Mouse (Mus musculus) thymus, postnatal 4 days (tissue): ENCODE data around the gene H2-T22.
"Not testable (repeated sequence)": the region's sequence is repeated elsewhere in the genome, so short reads cannot be mapped to it uniquely, and the experiment has no call there.

Experiments
- DNase-seq: peaks from one replicate; pipeline ENCODE4 v3.0.0; 2021

Gene H2-T22

DNA sequence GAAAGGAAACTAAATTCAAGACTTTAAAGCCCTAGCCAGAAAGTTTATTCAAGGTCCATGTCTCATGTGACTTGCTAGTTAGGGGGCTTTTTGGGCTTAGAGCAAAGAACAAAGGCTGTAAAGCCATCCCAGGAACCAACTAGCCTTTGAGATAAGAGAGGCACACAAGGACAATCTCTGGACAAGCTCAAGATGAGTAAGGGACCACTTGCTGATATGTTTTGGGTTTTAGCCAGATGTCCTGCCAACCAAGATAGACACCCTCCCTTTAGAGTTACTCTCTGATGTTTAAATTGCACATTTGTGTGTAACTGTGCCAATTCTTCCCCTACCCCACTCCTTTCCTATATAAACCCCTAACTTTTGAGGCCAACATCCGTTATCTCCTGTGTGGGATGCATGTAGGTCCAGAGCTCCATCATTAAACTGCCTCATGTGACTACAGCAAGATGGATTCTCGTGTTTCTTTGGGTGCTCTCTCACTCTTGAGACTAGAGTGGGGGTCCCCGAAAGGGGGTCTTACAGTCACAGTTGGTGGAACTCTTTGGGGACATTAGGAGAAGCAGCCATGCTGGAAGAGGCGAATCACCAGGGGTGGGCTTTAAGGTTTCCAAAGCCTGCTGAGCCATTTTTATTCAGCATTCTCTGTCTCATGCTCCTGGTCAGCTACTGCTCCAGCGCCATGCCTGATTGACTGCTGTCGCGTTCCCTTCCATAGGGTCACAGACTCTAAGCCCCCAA lies 13.5 kb downstream of the H2-T22 start:
- DNase-seq = no peak

DNA sequence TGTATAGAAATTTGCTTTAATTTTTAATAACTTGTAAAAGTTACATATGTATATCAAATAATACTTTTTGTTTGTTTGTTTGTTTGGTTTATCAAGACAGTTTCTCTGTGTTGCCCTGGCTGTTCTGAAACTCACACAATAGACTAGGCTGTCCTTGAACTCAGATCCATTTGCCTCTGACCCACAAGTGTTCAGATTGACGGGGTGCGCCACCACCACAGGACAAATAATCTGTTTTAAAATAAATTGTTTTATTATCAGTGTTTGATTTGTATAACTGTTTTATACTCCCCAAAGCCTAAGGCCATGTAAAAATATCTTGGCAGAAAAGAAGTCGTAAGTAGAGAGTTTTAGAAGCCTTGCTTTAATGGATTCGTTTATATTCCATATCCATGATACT lies 14.9 kb downstream of the H2-T22 start:
- DNase-seq = no peak

DNA sequence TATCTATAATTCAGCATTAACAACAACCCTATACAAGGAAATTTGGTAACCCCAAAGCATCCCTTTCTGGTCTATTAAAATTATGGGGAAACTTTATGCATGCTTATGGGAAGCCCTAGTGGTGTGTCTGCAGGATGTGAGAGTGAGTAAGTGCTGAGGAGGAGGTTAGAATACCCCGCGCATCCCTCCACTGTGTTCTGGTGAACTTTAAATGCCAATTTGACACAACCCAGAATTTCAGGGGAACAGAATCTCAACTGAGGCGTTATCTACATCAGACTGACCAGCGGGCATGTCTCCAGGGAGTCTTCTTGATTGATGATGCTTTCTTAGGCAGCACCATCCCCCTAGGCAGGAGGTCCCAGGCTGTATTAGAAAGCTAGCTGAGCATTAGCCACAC lies 16.6 kb downstream of the H2-T22 start:
- no peak for DNase-seq

DNA sequence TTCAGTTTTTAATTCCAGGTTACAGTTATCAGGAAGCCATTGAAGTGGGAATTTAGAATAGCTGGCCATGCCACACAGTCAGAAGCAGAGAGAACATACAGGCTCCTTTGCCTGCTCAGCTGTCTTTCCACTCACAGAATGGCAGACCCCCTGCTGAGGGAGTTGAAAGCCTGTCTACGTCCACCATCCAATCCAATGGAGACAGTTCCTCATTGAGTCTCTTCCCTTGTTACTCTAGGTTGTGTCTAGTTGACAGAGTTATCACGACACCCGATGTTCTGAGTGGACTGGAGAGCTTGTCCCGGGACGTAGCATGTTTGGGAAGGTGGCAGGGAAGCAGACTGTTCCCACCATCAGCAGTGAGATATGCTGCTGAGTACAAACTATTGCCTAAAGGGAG lies 17.4 kb downstream of the H2-T22 start:
- DNase-seq = no peak

DNA sequence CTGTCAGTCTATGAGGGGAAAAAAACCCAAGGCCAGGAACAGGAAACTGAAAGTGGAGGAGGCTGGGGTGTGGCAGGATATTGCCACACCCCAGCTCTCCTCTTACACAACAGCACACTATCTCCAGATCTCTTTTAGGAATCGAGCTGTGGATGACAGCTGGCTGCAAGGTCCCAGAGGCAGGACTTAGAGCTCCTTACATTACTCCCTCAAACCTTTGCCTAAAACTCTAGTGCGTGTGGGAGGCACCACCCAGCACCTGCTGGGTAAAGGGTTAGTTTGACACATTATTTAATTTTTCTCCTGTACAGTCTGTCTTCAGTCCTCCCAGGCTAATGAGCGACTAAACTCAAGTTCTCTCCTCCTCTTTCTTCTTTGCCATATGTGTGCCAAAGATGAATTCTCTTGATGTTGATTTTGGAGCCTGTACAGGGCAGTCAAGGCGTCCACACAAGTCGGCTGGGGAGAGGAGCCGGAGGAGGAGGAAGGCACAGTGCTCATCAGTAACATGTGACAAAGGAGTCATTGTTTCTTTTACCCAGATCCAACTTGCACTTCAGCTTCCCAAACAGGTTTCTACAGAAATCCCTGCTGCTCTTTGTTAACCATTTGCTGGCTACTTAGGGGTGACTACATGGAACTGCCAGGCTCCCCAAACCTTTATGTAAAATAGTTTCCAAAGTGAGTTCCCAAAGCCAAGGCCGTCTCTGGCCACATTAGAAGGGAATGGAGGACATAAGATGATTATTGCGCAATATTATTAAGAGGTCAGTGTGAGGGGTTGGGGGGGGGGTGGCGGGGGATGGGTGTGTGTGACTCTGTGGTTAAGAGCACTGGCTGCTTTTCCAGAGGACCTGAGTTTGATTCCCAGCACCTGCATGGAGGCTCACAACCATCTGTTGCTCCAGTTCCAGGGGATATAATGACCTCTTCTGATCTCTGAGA lies 18.6 kb downstream of the H2-T22 start:
- DNase-seq = no peak

DNA sequence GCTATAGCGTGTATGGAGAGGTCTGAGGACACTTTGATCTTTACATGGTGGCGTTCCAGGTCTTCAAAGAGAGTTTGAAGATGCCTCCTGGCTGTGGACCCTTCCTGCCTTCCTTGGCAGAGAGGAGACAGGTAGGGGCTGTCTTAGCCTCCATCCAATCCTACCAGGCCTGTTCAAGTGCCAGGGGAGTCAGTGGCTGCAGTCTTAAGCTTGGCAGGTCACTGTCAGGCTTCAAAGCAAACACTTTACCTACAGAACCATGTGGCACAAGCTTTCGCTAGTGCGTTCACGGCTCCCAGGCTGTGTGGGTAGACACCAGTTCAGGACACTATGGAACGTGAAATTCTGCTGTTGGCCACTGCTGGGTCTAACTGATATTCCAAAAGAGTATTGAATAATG lies 19.6 kb downstream of the H2-T22 start:
- no peak for DNase-seq

DNA sequence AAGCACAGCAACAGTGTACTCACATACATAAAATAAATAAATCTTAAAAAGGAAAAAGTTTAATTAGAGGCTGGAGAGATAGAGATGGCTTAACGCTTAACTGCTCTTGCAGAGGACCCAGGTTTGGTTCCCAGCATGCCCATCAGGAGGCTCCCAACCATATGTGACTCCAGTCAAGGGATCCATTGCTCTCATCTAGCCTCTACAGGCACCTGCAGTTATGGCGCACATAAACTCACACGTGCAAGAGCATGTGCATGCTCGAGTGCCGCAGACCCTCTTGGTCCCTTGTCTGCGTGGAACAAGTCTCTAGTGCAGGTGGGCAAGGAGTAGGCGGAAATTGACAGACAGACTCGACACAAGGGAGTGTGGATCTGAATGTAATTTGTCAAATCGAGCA lies 20.4 kb downstream of the H2-T22 start:
- DNase-seq = no peak

DNA sequence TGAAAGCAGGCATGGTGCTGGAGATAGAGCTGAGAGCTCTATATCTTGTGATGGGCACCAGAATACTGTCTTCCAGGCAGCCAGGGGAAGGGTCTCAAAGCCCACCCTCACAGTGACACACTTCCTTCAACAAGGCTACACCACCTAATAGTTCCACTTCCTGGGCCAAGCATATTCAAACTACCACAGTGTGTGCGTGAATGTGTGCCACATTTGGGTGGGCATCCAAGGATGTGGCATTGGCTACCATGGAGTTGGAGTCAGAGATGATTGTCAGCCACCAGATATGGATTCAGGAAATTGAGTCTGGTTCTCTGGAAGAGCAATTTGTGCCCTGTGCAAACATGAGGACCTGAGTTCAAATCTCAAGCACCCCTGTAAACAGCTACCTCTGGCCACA lies 21.2 kb downstream of the H2-T22 start:
- DNase-seq = no peak

DNA sequence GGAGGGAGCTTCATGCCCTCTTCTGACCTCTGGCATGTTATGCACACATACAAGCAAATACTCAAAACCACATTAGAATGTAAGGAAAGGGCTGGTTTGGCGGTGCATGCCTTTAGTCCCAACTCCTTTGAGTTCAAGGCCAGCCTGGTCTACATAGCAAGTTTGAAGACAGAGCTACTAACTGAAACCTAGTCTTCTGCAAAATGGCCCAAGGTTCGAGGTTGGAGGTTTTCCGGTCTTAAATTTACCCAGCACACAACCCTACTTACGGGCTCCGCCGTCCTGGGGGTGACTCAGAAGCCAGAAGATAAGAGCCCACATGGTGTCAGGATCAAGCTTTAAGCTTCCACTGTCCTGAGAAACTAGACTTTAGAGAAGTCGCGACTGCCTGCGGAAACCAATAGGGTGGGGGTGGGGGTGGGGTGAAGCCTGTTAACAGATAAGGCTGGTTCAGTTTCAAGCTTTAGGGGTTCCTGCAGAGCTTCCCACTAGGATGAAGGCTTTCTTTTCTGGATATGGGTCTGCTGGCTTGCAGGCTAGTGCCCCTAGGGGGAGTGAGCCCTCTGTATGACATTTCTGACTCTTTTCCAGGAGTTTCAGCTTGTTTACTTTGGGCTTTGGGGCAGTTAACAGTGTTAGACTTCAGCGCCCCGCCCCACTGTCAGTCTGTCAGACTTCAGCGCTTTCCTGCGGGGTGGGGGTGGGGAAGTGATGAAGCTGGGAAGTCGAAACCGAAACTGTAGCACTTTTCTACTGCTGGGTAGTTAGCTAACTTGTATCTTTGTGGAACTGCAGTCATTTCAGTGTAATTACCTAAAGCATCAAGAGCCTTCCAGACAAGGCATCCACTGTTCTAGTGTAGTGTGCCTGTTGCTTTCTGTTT lies 22.1 kb downstream of the H2-T22 start, which contains the start of gene H2-T24:
H2-T24 (minus strand) TSS at position 370 of the 883 bp plus-strand sequence.
- peak; percentile 85 for DNase-seq

DNA sequence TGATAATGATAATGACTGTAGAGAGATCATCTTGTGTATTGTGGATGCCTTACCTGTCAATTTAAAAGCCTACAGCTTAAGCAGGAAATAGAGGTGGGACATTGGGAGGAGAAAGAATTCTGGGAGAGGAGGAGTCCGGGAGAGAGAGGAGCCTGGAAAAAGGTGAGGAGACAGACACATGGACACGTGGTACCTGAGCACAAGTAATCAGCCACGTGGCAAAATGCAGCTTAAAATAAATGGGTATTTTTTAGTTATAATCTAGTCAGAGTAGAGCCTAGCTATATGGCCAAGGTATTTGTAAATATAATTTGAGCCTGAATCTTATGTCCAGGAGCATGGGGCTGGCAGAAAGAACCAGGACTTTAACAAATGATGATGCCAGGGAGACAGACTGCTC lies 23.0 kb downstream of the H2-T22 start:
- DNase-seq = no peak

DNA sequence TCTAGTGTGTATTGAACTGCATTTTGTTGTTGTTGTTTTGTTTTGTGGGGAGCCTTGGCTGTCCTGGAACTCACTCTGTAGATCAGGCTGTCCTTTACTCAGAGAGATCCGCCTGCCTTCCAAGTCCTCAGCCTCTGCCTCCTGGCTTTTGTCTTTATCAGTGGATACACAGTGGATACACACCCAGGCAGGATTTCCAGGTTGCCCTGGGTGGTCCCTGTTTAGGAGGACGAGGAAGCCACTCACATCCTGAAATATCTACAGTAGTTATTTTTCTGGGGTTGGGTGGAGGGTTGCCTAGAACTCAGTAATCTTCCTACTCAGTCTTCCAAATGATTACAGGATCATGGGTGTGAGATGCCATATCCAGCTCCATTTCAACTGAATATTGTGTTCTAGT lies 23.6 kb downstream of the H2-T22 start:
- no peak for DNase-seq

DNA sequence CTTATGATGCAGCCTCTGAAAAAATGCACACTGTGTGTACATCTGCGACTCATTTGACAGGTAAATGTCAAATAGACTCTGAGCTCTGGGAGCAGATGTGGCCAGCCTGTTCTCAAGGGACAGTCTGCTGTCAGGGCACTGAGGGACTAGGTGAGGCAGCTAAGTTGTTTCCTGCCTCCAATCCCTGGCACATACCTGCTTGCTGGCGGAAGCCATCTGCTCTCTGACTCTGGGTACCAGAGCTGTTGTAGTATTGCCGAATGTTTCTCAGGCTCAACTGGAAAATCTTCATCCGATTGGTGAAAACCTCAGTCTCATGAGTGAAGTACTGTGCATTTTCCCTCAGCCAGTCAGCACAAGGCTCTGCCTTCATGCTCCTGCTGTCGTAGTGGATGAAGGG lies 25.5 kb downstream of the H2-T22 start:
- no peak for DNase-seq

DNA sequence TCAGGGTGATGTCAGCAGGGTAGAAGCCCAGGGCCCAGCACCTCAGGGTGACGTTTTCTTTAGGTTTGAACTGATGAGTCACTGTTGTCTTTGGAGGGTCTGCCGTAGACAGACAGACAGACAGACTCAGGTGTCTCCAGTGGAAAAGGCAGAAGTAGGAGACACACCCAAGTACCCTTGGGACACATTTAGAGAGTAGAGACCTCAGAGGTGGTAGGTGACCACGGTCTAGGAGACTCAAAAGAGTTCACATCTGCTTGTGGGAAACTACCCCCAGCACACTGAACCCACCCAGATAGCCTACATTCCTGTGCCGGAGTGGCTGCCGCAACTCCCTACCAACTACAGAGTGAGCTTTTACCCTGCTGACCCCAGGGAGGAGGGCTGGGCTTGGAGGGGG lies 27.6 kb downstream of the H2-T22 start:
- no peak for DNase-seq

DNA sequence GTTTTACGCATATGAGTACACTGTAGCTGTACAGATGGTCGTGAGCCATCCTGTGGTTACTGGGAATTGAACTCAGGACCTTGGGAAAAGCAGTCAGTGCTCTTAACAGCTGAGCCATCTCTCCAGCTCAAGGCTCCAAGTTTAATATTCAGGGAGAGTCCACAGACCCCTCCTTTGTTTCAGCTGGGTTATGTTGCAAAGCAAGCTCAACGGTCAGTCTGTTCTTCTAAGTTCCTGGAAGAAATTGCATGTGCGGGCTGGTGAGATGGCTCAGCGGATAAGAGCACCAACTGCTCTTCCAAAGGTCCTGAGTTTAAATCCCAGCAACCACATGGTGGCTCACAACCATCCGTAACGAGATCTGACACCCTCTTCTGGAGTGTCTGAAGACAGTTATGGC lies 38.1 kb downstream of the H2-T22 start:
- DNase-seq = not testable (repeated sequence)

DNA sequence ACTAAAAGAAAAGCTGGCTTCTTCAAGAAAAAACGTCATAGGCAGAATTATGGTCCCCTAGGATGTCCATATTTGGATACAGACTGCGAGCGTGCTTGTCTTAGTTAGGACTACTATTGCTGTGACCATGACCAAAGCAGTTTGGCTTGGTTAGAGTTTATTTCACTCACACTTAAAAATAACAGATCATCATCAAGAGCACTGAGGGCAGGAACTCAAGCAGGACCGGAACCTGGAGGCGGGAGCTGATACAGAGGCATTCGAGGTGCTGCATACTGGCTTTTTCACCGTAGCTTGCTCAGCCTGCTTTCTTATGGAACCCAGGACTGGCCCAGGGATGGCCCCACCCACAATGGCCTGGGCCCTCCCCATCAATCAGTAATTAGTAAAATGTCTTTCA lies 39.2 kb downstream of the H2-T22 start:
- DNase-seq = no peak

DNA sequence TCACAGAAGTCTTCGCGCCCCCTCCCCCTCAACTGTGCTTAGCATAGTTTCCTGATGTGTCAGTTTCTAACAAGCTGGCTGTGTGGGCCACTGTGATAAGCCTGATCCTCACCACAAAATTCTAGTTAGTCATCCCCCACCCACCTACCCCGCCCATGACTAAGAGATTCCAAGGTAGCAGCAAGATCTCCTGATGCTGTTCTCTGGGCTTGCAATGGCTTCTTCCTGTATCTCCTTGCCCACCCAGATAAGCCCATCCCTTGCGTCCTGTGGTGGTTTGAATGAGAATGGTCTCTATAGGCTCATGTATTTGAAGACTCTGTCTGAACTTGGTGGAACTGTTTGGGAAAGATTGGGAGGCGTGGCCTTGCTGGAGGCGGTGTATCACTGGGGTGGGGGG lies 40.6 kb downstream of the H2-T22 start:
- no peak for DNase-seq

DNA sequence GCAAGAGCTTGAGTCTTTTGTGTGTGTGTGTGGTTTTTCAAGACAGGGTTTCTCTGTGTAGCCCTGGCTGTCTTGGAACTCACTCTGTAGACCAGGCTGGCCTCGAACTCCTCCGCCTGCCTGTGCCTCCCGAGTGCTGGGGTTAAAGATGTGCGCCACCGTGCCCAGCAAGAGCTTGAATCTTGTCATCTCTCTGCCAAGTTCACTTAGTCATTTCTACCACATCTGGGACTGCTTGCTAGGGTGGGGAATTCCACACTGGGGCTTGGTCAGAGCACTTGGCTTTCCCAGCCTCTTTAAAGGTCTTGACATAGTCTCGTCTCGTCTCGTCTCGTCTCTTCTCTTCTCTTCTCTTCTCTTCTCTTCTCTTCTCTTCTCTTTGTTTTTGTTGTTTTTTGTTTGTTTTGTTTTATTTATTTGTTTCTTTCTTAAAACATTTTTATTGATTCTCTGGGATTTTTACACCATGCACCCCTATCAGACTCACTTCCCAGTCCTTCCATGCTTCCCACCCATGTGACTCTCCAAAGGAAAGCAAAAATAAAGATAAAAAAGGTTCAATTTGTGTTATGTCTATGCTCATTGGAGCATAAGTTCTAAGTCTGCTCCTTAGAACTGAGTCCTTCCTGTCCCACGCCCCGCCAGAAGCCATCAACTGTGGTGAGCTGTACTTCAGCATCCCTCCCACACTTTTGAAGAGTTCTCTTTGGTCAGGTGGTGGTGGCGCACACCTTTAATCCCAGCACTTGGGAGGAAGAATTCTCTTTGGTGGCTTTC lies 41.2 kb downstream of the H2-T22 start:
- peak; percentile 55 for DNase-seq

DNA sequence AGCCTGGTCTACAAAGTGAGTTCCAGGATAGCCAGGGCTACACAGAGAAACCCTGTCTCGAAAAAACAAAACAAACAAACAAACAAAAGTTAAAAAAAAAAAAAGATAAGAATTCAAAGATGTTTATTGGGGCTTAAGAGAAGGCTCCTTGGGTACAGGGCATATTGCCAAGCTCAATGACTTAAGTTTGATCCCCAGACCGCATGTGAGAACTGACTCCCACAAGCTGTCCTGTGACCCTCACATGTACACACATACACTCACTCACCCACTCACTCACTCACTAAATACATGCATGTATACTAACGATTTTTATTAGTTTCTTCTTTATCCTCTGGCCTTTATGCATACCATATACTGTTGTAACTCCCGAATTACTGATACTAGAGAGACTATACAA lies 42.2 kb downstream of the H2-T22 start:
- DNase-seq = no peak

DNA sequence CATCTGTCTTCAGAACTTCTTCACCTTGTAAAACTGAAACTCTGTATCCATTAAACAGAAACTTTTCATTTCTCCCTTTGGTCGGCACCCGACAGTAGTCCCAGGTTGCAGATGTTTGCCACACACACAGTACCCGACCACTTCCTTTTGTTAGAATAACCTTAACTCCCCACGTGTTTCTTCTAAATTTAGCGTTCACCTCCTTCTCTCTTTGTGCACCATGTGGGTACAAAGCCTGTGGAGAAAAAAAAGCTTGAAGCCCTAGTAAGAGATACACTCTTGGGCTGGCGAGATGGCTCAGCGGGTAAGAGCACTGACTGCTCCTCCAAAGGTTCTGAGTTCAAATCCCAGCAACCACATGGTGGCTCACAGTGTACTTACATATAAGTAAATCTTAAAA lies 43.2 kb downstream of the H2-T22 start:
- peak; percentile 71 for DNase-seq

DNA sequence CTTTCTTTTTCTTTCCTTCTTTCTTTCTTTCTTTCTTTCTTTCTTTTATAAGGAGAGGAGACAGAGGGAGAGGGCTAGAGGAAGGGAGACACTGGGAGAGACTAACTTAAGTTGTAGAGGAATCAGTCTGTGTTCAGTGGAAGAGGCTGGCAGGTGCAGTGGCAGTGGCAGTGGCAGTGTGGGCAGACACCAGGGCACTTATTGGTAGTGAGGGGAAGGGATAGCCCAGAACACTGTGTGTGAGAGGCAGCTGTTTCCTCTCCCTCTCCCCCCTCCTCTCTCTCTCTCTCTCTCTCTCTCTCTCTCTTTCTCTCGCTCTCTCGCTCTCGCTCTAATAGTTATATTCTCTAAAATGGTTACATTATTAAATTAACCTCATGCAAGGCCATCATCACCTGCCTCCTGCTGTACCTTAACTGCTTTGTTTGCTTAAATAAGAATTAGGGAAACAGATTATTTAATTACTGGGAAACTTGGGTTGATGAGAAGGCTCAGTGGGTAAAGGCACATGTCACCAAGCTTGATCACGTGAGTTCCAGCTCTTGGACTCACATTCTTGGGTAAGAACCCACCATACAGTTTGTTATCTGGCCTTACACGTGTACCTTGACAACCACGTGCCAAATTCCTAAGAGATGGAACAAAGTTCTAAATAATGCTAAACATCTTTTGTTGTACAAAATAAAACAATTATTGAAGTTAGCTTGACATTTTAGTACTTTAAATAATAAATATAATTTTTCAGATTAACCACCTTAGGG lies 43.8 kb downstream of the H2-T22 start:
- DNase-seq = peak; percentile 52

DNA sequence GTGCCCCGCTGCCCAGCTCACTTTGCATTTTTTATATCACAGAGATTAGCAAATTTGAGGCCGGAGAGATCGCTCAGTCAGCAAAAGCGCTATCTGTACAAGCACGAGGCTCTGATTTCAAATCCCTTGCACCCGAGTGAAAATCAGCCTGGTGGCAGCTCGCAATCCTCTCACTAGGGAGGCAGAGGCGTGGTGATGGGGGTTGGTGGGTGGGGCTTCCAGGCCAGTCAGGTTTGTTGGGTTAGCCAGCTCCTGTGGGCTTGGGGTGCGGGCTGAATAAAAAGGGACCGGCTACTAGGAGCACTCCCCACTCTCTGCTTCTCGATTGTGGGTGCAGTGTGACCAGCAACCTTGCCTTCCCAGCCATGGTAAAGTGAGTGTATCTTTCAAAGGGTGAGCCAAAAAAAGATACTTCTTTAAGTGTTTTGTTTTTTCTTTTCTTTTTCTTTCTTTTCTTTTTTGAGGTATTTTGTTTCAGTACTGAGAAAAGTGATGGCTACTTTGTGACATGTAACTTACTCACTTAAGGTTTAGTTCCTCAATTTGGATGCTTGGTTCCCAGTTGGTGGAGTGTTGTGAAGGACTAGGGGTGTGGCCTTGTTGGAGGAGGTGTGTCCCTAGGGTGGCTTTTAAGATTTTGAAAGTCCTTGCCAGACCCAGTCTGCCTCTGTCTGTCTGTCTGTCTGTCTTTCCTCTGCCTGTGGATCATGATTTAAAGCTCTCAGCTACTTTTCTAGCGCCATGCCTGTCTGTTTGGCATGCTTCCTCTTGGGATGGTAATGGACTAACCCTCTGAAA lies 44.6 kb downstream of the H2-T22 start:
- peak; percentile 68 for DNase-seq
